Mouse (Mus musculus) ES-E14 (cell line): Measurements from ENCODE around the gene Ttn. TPM values are rescaled to one million over a fixed set of nuclear protein-coding genes. Genes with fewer than 3 reads are reported as not detected.

Experiments
- DNase-seq: peaks from one replicate; pipeline ENCODE4 v3.0.0-alpha.2; 2013; ENCODE audit warnings: low read depth, low spot score
- H3K27ac ChIP-seq: 2 replicates; pipeline ENCODE4 v1.5.1; 2012; ENCODE audit warnings: low read depth, mild to moderate bottlenecking, low read length, moderate library complexity, mixed read lengths; ENCODE audit not compliant: poor library complexity, insufficient read depth, severe bottlenecking
- H3K36me3 ChIP-seq: 2 replicates; pipeline ENCODE4 v1.6.1; 2012; ENCODE audit warnings: mild to moderate bottlenecking, low read length, moderate library complexity, mixed read lengths; ENCODE audit not compliant: control insufficient read depth, poor library complexity, insufficient read depth, severe bottlenecking
- H3K4me1 ChIP-seq, 2 experiments: fragments of 150-350 bp in 1 of 2; sonication (generic) in 1 of 2; 2 replicates each; pipeline ENCODE4 v1.6.1; 2012; ENCODE audit warnings: low read length in 2 of 2, mild to moderate bottlenecking in 1 of 2, mixed read lengths in 1 of 2; ENCODE audit not compliant: control insufficient read depth in 2 of 2, insufficient read depth in 2 of 2, poor library complexity in 1 of 2
- H3K4me3 ChIP-seq, 2 experiments: fragments of 150-350 bp in 1 of 2; sonication (generic) in 1 of 2; 2 replicates each; pipeline ENCODE4 v1.5.1; 2012; ENCODE audit warnings: low read length in 2 of 2, low read depth in 1 of 2, mild to moderate bottlenecking in 1 of 2, mixed read lengths in 1 of 2; ENCODE audit not compliant: insufficient read depth in 1 of 2, poor library complexity in 1 of 2, severe bottlenecking in 1 of 2
- H3K9ac ChIP-seq: 2 replicates; pipeline ENCODE4 v1.6.1; 2012; ENCODE audit warnings: low read depth, mild to moderate bottlenecking, low read length, mixed read lengths; ENCODE audit not compliant: poor library complexity, insufficient read depth, severe bottlenecking
- H3K9me3 ChIP-seq: fragments of 150-350 bp; sonication (generic); 2 replicates; pipeline ENCODE4 v1.6.1; 2012; ENCODE audit warnings: low read depth, mild to moderate bottlenecking, low read length; ENCODE audit not compliant: control insufficient read depth, insufficient read depth
- CHD2 ChIP-seq: IDR thresholded peaks from 2 replicates; pipeline ENCODE4 v1.6.1; 2014; ENCODE audit warnings: mild to moderate bottlenecking, low read depth, low read length, inconsistent platforms
- HCFC1 ChIP-seq: IDR thresholded peaks from 2 replicates; pipeline ENCODE4 v1.6.1; 2012; ENCODE audit warnings: low read length, inconsistent platforms, borderline replicate concordance; ENCODE audit not compliant: insufficient read depth
- MAFK ChIP-seq: IDR thresholded peaks from 2 replicates; pipeline ENCODE4 v1.6.1; 2014; ENCODE audit warnings: mild to moderate bottlenecking, low read depth, low read length, inconsistent platforms; ENCODE audit not compliant: insufficient read depth
- ZC3H11A ChIP-seq: IDR thresholded peaks from 2 replicates; pipeline ENCODE4 v1.6.1; 2012; ENCODE audit warnings: low read depth, mild to moderate bottlenecking, inconsistent platforms, low read length, borderline replicate concordance
- ZNF384 ChIP-seq: IDR thresholded peaks from 2 replicates; pipeline ENCODE4 v1.6.1; 2012; ENCODE audit warnings: low read depth, low read length, inconsistent platforms
- in situ Hi-C, 2 experiments: fragments of 600-800 bp; cut with MboI; formaldehyde crosslinking; loops; one replicate each; pipeline ENCODE4 v1.15.1; 2025; ENCODE audit warnings: low sequenced_read_pairs in 2 of 2, inconsistent platforms in 1 of 2; ENCODE audit not compliant: unreplicated experiment in 2 of 2
- total RNA-seq: library from RNA; depleted of rRNA; stranded (reverse); fragments of 300-350 nt; gene quantifications from 2 replicates; pipeline ENCODE4 v1.2.3, GENCODE M21; 2012

Gene Ttn
- total RNA-seq, 1 experiment = 19.9 TPM

GRCm38 (mm10) chr2:76672966-76673392 lies 309.4 kb downstream of the Ttn start, which contains the start of gene Fkbp7:
Gene Fkbp7, minus strand, starts transcription at chr2:76673116.
- peak; percentile 86 for DNase-seq
- in situ Hi-C loops = no loop called here
- Histone ChIP-seq H3K36me3 (no peaks in the 10 kb centered on the region), H3K4me1 (0 out of 4 replicates have a peak, but pooled peaks cover 3% of the 10 kb centered on the region in 2 experiments), H3K9me3 (no peaks in the 10 kb centered on the region), H3K4me3 (peak within 1 kb of the TSS; percentile 13 to 55; a peak in 3 of 4 replicates), H3K27ac (no peak within 1 kb of the TSS), H3K9ac (no peak within 1 kb of the TSS; the same call in 1 of the 2 replicates)
- TF ChIP-seq ZC3H11A = no peak
- TF ChIP-seq MAFK = no peak
- TF ChIP-seq HCFC1 = no peak
- no peak for TF ChIP-seq CHD2

- no peaks in the 10 kb centered on the region for H3K36me3 ChIP-seq
- DNase-seq = no peak
Observed at GRCm38 (mm10) chr2:76672134-76672745, 310.1 kb downstream of the Ttn start.

GRCm38 (mm10) chr2:76671641-76672040 lies 310.7 kb downstream of the Ttn start:
- no peak for DNase-seq
- H3K4me1 ChIP-seq = 0 out of 4 replicates have a peak, but pooled peaks cover 3% of the 10 kb centered on the region in 2 experiments
- no peak overlapping the region for H3K9ac ChIP-seq
- no peak overlapping the region for H3K4me3 ChIP-seq
- TF ChIP-seq CHD2 = no peak
- TF ChIP-seq ZNF384 = no peak
- TF ChIP-seq HCFC1 = no peak
- TF ChIP-seq MAFK = no peak
- H3K9me3 ChIP-seq = no peaks in the 10 kb centered on the region
- no peaks in the 10 kb centered on the region for H3K36me3 ChIP-seq
- no peak overlapping the region for H3K27ac ChIP-seq
- in situ Hi-C loops = no loop called here

More at GRCm38 (mm10) chr2:76672134-76672745, 310.1 kb downstream of the Ttn start:
- Histone ChIP-seq H3K27ac (no peak overlapping the region), H3K9ac (no peak overlapping the region; the same call in 1 of the 2 replicates), H3K4me3 (peak overlapping the region; percentile 8 to 55; a peak in 3 of 4 replicates), H3K9me3 (no peaks in the 10 kb centered on the region), H3K4me1 (0 out of 4 replicates have a peak, but pooled peaks cover 3% of the 10 kb centered on the region in 2 experiments)
- TF ChIP-seq CHD2 = no peak
- TF ChIP-seq HCFC1 = no peak
- no peak for TF ChIP-seq ZC3H11A
- no peak for TF ChIP-seq ZNF384
- TF ChIP-seq MAFK = no peak
- in situ Hi-C loops = no loop called here

GRCm38 (mm10) chr2:76667200-76667599 lies 315.1 kb downstream of the Ttn start:
- in situ Hi-C loops = no loop called here
- no peaks in the 10 kb centered on the region for H3K4me1 ChIP-seq
- H3K9me3 ChIP-seq = no peaks in the 10 kb centered on the region
- no peak overlapping the region for H3K9ac ChIP-seq
- no peak for DNase-seq
- TF ChIP-seq ZC3H11A (no peak), CHD2 (no peak), MAFK (no peak), ZNF384 (no peak), HCFC1 (no peak)
- H3K27ac ChIP-seq = no peak overlapping the region
- no peaks in the 10 kb centered on the region for H3K36me3 ChIP-seq
- no peak overlapping the region for H3K4me3 ChIP-seq
